Mouse (Mus musculus) spleen, adult 2 months (tissue): ENCODE measurements at regions not wholly inside any gene's neighbourhood (a gene's known extent, or its start where the extent isn't known, plus 50 kb on each side); places are given as distances from the start of the nearest gene placed in this dataset.

Experiments
- CTCF ChIP-seq: fragments of 200-500 bp; IDR thresholded peaks from 2 replicates; pipeline ENCODE4 v1.5.1; 2011; ENCODE audit warnings: mild to moderate bottlenecking, inconsistent platforms; ENCODE audit not compliant: insufficient read depth, insufficient read length, insufficient replicate concordance; ENCODE audit errors: extremely low read depth
- POLR2A ChIP-seq: fragments of 200-500 bp; IDR thresholded peaks from 2 replicates; pipeline ENCODE4 v1.6.1; 2011; ENCODE audit warnings: low read depth, low read length, inconsistent platforms

GRCm38 (mm10) chr14:76948481-76948880 is 88.1 kb upstream of the Ccdc122 start:
- TF ChIP-seq POLR2A (no peak), CTCF (no peak)
